Mouse (Mus musculus): ENCODE measurements around the gene Tspan5.

The Tspan5 gene

DNA sequence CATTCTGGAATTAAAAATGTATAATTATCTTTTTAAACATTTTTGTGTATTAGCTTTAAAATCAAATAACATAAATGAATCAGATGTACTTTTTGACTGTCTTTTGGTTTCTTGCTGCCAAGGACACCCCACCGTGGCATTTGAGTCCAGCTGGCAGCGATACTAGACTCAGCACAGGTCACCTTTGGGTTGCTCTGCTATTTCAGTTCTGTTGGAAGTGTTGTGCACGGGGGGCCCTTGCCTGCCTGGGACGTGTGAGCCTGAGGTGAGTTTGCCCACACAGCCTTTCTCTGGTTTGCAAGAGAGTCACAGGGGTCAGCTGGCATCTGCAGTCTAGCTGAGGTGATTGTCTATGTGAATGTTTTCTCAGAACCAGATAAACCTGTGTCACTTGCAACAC lies 65.8 kb downstream of the Tspan5 start:
- no peak for DNase-seq (ENCODE audit: low spot score)

DNA sequence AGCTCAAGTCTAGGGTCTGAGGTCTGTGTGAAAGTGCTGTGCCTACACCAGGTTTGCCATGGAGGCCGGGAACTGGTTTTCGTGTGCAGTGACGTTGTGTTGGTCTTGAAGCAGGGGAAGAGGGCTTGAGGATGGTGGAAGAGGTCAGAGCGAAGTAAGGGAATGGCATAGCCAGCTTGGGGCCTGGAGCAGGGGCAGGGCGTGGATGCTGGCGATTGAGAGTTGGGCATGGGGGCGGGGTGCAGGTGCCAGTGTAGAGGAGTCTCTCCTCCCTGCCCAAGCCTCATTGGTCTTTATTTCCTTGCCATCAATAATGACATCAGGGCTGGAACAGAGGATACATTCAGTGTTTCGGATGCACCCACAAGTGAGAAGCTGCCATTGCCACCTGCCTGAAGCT lies 67.5 kb downstream of the Tspan5 start:
- no peak for DNase-seq (ENCODE audit: low spot score)

DNA sequence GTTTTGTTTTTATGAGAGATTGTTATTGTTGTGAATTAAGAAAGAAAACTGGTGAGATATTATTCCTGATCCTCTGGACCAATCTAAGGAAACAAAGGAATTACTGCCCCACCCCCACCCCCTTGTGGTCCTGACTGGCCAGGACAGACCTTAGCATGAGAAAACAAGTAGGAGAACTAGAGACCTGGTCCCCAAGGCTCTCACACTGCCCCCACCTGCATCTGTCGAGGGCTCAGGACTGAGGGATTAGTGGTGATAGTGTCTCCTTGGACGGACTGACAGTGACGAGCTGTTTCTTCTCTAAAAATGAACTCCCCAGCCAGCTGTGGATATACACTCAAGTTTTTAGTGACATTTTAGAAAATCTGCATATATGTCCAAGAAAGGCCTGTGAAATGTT lies 70.6 kb downstream of the Tspan5 start:
- DNase-seq (ENCODE audit: low spot score), result no peak

DNA sequence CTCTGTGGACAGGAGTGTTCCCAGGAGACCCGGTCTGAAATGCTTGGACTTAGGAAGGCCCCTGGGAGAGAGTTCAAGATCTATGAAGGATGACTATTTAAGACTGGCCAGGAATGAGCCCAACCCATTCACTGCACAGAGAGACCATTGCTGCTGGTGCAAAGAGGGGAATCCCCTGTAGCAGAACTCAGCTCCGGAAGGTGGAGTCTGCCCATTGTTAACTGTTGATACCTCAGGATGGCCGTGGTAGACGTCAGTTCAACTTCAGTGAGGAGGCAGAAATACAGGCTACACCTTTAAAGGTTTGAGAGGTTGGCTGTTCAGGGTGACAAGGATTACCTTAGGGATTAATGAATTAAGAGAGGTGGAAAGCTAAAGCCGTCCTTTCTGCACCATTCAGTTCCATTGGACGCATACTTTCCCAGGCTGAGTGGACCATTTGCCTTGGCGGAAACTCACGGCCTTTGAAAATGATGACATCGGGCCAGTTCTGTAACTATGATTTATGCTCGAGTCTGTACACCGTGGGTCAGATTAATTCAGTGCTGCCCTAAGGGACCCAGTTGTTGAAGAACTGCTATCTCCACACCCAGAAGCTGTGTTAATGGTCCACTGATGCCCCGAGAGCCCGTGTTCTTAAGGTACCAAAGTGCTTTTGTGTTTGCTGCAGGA lies 71.3 kb downstream of the Tspan5 start:
- no peak for DNase-seq (ENCODE audit: low spot score)

DNA sequence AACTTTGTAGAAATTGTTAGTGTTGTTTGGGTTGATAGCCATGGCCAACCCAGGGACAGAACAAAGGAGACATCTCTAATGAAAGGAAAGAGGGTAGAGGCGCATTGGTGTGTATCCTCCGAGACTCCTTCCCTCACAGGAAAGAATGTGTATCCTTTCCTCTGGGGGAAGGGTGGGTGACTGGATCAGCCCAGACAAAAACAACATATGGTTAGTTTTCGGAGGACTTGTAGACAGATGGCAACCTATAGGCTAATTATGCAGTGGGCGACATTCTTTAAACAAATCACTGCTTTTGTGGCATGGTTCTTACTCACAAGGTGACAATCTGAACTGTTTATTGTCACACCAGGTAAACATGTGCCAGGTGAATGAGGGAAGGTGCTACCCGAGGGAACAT lies 72.5 kb downstream of the Tspan5 start:
- DNase-seq (ENCODE audit: low spot score), result no peak

DNA sequence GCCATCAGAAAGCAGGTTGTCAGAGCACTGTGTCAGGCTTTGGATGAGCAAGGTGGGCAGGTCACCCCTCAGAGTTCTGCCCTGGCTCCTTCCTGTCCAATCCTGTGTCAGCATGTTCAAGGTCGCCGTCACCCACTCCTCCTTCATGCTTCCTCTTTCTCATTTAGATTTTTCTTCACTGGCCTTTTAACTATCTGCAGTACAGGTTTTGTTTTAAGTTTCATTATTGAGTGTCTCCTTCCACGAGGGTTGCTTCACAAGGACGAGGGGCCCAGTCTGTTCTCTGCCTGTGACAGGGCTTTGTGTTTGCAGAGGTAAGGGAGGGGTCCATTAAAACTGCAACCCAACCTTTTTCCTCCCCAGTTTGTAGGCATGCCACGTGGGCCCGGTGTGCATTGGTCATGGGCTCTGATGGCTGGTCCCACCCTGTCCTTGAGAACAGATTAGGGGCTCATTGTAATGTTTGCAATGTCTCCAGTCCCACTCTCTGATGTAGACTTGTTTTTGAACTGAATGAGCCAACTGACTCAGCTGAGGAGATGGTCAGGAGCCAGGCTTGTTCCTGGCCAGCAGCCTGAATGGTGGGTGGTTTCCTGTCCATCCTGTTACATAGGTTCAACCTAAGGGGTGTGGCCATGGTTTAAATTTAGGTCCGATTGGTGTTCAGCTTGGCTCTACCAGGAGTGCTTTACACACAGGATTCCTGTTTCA lies 73.3 kb downstream of the Tspan5 start:
- peak; percentile 28 for DNase-seq (ENCODE audit: low spot score)

DNA sequence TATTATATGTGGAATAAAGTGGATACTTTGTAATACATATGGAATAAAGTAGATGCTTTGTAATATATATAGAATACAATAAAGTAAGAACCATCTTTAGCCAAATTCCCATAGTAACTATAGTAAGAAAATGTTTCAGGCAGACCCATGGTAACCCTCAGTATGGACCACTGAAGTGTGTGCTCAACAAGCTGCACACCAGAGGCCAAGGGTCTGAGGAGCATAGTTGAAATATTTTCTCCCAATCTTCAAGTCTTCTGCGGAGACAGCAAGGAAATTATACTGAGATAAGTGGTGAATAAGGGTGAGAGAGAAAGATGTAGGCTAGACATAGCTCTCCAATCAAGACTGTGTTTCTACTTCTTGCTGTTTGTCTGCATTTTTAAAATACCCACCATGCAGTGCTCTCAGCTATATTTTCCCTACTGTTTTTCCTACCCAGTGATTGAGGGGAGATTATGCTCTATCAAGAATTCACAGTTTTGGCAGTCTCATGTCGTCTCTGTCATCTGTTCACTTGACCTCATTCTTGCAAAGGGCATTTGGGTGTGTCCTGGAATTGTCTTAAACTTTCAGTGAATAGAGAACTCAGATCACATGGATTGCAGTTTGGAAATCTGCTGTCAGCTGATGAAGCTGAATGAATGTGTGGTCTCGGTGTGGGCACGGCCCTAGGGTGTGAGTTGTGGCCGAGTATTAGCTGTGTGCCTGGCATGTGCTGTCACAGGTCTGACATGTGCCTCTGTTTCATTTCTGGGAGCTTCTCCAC lies 75.1 kb downstream of the Tspan5 start:
- no peak for DNase-seq (ENCODE audit: low spot score)

DNA sequence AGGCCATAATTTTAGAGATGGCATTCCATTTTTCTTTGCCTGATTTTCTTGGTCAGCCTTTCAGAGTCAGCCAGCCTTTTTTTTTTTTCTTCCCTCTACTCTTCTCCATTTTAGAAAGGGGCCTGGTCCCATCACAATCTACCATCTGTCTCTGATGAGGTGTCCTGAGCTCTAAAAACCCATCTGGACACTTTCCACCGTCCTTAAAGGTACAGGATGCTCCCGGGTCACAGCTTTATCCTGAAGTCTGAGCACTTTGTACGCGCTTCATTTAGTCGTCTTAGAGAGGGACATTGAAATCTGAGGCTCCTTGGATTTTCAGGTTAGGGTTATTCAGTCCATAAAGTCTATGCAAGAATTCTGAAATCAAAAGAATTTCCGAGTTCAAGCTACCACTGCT lies 77.9 kb downstream of the Tspan5 start:
- no peak for DNase-seq (ENCODE audit: low spot score)

DNA sequence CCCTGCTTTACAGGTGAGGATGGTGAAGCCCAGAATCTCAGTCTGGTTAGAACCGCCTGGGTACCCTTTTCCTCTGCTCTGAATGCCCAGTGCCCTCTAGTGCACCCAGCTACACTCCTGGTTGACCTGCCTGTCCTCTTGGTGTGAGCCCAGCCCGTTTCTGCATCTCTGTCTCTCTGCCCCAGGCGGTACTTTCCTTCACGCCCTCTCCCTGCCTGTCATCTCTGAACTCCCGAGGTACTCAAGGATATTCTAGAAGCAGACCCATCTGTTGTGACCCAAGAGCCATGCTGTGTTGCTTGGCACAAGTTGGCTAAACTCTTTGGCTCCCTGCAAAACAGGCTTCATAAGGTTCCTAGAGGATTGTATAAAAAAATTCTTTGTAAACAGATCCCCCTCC lies 78.3 kb downstream of the Tspan5 start:
- no peak for DNase-seq (ENCODE audit: low spot score)

DNA sequence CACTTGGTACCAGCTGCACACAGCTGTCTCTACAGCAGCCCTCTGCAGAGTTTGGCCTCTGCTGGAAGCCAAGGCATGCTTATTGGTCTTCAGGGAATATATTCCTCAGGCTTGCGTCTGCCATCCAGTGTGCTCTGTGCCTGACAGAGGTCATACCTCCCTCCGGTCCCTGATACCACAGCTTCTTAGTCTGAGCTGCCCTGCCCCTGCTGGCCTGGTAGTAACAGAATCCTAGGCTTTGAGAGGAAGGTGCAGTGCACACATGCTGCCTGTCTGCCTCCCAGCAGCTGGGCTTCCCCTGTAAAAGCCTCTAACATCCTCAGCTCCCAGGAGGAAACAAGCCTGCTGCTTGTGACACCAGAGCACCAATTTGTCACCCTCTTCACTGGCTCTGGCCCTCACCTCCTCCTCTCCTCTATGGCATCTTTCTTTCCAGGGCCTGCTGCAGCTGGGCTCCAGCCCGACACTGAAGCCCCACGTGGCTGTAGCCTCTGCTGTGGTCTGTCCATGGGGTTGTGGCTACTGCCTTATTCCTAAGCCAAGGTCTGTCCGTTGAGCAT lies 80.0 kb downstream of the Tspan5 start:
- no peak for DNase-seq (ENCODE audit: low spot score)

DNA sequence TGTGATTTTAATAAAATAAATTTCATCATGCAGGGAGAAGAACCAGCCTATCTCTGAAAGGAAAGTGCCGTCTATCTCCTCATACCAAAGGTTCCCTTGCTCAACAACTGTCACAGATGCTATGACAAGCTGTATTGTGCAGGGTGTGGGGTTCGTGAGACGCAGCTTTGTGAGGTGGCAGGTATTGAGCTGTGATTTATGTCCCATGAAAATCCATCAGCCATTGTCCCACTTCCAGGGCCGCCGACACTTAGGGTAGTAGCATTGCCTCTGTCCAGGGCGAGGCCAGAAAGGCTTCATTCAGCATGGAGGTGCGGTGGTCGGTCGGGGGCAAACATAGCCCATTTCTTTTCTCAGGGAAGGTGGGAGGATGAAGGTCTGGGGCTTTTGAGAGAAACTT lies 81.9 kb downstream of the Tspan5 start:
- DNase-seq (ENCODE audit: low spot score), result no peak

DNA sequence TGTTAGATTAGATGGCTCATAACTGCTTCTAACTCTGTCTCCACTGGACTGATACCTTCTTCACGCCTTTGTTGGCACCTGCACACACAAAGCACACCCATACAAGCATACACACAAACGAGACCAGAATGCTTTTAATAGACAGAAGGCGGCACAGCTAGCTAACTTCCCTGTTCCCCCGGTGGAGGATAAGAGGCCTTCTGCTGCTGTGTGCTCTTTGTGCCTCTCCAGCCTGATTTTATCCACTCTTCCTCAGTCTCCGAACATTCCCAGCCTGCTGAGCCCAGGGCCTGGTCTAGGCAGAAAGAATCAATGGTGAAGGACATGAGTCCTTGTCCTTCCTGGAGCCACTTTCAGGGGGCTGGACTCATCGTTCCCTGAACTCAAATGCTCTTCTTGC lies 83.3 kb downstream of the Tspan5 start:
- no peak for DNase-seq (ENCODE audit: low spot score)

DNA sequence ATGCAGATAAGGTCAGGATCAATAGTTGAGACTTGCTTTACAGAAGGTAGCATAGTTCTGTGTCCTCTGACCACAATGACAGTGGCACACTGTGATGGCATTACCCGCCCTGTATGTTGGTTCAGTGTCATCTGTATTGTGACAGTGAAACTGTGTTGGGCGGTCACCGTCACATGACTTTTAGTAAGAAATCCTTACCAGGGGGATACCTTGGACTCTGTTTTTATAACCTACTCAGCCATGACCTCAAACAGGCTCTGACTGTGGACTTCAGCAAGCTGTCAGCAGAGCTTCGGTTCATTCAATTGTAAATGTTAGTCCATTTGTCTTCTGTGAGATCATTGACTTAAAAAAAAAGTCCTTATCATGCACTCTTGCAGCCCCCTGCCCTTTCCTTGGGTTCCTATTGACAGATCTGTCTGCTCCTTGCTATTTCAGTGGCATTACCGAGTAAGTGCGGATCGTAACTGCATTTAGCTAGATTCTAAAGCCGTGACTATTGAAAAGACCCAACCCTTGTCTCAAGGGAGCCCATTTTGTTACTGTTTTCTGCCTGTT lies 84.3 kb downstream of the Tspan5 start:
- no peak for DNase-seq (ENCODE audit: low spot score)

DNA sequence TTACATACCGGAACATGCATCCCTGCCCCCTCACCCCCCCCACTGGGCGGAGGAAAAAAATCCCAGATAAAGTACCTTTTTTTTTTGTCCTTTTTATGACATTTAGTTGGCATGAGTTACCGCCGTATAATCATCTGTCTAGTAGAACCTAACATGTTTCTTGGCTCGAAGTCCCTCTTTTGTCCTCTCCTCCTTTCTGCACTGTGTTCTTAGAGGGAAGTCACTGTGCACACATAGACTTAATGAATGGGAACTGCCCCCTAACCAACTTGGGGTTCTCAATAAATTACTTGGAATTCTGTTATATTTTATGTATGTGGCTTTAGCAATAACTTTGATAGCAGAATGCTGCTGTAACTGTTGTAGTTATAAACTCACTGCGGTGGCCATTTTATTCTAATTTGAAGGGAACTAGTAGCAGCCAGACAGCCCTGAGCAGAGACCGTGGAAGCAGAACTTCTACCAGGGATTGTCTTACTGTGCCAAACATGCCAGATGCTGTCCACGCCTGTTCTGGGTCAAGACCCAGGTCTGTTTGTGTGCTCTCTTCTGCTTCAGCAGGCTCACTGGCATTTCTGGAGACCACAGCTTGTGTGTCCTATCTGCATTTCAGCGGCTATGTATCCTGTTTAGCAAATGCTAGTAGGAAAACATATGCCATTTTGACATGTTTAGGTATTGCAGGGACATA lies 91.0 kb downstream of the Tspan5 start:
- no peak for DNase-seq (ENCODE audit: low spot score)

DNA sequence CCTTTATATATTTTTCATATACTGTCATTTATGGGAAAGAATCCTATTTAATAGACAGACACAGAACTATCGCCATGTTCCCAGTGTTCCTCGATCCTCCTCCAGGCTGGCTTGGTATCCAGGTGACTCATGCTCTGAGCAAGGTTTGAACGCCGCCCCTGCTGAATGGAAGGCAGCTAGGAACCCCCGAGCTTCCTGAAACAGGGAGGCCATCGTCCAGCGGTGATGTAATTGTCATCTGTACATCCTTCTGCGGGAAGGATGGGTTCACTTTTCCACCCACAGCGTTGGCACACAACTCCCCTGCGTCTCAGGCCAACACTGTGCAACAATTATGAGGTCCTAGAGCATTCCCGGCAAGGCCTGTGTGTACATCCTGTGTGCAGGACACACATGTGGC lies 92.2 kb downstream of the Tspan5 start:
- no peak for DNase-seq (ENCODE audit: low spot score)

DNA sequence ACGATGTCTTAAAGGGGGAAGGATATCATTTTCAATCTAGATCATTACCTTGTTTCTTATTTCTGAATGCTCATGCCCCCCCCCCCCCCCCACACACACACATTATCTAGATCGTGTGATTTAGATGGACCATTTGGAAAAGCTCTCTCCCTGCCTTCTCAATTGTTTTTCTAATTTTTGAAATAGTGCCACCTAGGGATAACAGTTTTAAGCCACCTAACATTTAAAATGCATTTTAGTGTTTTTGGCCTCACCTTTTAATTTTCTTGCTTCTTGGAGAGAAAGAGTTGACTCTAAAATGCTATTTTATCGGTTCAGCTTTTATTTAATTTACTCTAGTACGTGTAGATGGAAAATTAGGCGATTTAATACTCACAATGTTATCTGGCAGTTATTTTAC lies 94.9 kb downstream of the Tspan5 start:
- no peak for DNase-seq (ENCODE audit: low spot score)

DNA sequence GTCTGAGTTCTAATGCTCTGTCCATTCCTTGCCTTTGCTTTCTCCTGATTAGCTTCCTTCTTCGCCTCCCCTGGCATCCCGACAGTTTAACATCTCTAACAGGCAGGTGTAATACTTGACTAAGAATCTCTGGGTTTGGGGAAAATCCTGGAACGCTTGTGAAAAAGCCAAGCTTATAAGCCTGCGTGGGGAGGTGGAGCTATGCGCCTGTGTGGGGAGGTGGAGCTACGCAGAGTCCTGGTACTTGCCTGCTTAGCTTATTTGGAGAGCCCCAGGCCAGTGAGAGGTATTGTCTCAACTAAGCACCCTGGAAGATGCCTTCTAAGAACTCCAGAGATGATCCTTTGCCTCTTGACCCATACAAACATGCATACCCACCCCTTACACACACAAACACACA lies 95.7 kb downstream of the Tspan5 start:
- DNase-seq (ENCODE audit: low spot score), result no peak

DNA sequence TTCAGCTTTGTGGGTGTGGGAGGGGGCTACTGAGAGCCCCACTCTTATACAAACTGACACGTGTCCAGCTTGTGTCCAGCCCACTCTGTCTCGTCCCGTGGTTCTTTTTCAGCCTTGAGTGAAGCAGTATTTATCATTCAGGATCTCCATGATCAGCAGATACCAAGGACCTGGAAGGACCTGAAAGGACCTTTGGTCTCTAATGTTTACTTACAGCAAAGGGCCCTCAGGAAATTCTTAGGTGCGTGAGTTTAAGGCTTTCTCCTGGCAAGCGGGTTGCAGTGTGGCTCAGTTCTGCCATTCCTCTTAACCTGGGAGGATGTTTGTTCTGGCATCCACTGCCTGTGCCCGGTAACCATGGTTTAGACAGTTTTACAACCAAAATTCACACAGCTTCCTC lies 97.7 kb downstream of the Tspan5 start:
- DNase-seq (ENCODE audit: low spot score), result no peak

DNA sequence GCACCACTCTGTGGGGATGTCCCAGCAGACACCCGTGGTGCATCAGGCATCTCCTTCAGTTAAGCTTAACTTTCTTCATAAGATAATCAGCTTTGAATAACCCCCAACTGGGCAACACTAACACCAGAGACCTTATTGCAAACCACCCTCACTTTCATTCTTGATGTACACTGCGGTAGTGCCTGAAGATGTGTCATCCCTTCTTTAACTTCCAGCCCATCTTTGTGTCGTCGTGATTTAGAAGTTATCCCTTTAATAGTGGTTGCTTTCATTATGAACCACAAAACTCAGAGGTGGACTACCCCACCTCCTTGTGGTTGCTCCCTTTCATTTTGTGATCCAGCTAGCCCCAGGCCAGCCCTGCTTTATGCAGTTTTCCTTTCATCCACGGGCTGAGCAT lies 99.3 kb downstream of the Tspan5 start:
- no peak for DNase-seq (ENCODE audit: low spot score)

DNA sequence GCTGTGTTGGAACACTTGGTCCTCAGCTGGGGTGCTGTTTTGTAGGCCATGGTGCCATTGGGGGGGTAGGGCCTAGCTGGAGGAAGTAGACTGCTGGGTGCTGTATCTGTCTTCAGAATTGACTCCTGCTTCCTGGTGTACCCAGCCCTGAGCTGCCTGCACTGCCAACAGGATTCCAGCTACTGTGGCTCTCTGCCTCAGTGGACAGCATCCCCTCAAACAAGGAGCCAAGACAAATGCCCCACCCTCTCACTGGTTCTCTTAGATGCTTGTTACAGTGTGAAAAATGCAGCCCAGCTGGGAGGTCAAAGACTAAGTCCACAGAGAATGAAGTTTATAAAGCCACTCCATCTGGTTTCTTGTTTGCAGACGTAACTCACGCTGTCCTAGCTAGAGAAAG lies 101.2 kb downstream of the Tspan5 start:
- no peak for DNase-seq (ENCODE audit: low spot score)

DNA sequence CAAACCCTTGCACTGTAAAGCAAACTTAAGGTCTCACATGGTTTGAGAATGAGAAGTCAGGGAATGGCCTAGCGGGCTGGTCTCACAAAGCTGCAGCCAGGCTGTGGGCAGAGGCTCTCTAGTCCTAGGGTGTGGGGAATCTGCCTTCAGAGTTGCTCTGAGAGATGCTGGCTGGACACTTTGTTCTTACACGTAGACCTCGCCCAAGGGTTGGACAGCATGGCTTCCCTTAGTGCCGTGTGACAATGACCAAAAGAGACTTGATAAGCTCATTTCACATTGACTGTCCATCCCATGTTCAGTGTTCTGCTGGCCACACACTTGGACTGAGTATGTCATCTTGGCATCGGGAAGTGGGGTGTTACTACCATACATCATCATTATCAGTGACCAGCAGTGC lies 101.6 kb downstream of the Tspan5 start:
- DNase-seq (ENCODE audit: low spot score), result no peak

DNA sequence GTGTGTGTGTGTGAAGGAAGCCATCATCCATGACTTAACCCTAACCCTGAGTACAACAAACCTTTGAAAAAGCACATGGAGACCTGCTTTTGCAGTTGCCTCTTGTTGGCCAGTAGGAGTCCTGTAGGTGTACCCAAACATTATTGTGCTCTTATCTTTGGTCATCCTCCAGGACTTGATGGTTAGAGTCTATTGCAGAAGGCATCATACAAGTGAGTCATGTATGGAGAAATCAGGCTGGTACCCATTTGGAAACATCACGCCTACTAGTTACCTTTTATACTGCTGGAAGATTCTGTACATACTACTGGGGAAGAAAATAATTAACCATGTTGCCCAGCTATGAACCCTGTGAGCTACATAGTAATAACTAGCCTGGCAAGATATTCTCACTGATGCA lies 103.8 kb downstream of the Tspan5 start:
- DNase-seq (ENCODE audit: low spot score), result no peak

Data from urinary bladder, postnatal 14 days (tissue).